Mouse (Mus musculus) liver, embryonic 14.5 days (tissue): Measurements from ENCODE around the gene Rad23a. TPM values are rescaled to one million over a fixed set of nuclear protein-coding genes. Genes with fewer than 3 reads are reported as not detected.

Experiments used
- ATAC-seq: fragments of 200-750 bp; cut with Nextera tagmentation; 2 replicates; pipeline ENCODE4 v1.8.0; 2017; ENCODE audit warnings: moderate number of reproducible peaks, mild to moderate bottlenecking, moderate library complexity; ENCODE audit not compliant: insufficient read depth
- DNase-seq, 3 experiments: peaks; one replicate each; pipeline ENCODE4 v3.0.0-alpha.2; 2012 to 2013; ENCODE audit warnings: low read depth in 3 of 3, low spot score in 3 of 3
- H3K27ac ChIP-seq: fragments of 300-500 bp; sonication (generic); 2 replicates; pipeline ENCODE4 v1.5.1; 2014; ENCODE audit warnings: moderate library complexity, mild to moderate bottlenecking, control low read depth, inconsistent platforms
- H3K27me3 ChIP-seq: fragments of 300-500 bp; sonication (generic); 2 replicates; pipeline ENCODE4 v1.6.1; 2014; ENCODE audit warnings: mild to moderate bottlenecking, low read length, moderate library complexity; ENCODE audit not compliant: control insufficient read depth, insufficient read depth
- H3K36me3 ChIP-seq: fragments of 300-500 bp; sonication (generic); replicated peaks from 2 replicates; pipeline ENCODE4 v1.6.1; 2014; ENCODE audit warnings: low read depth; ENCODE audit not compliant: control insufficient read depth, insufficient read depth
- H3K4me1 ChIP-seq, 2 experiments: fragments of 200-500 bp in 1 of 2; fragments of 300-500 bp in 1 of 2; sonication (generic) in 1 of 2; replicated peaks; 2 replicates each; pipeline ENCODE4 v1.6.1; 2012 to 2014; ENCODE audit warnings: antibody characterized with exemption in 1 of 2, inconsistent platforms in 1 of 2, low read length in 1 of 2; ENCODE audit not compliant: control insufficient read depth in 2 of 2, insufficient read depth in 2 of 2
- H3K4me2 ChIP-seq: fragments of 300-500 bp; sonication (generic); 2 replicates; pipeline ENCODE4 v1.6.1; 2014; ENCODE audit warnings: low read depth, mild to moderate bottlenecking, control low read depth, moderate library complexity
- H3K4me3 ChIP-seq, 2 experiments: fragments of 200-500 bp in 1 of 2; fragments of 300-500 bp in 1 of 2; sonication (generic) in 1 of 2; 2 replicates each; pipeline ENCODE4 v1.5.1; 2012 to 2014; ENCODE audit warnings: low read depth in 2 of 2, low read length in 2 of 2, mild to moderate bottlenecking in 2 of 2, control low read depth in 1 of 2, inconsistent platforms in 1 of 2, moderate library complexity in 1 of 2; ENCODE audit not compliant: insufficient read depth in 1 of 2
- H3K9ac ChIP-seq: fragments of 300-500 bp; sonication (generic); replicated peaks from 2 replicates; pipeline ENCODE4 v1.6.1; 2014; ENCODE audit warnings: mild to moderate bottlenecking, control low read depth, moderate library complexity
- H3K9me3 ChIP-seq: fragments of 300-500 bp; sonication (generic); 2 replicates; pipeline ENCODE4 v1.6.1; 2016; ENCODE audit warnings: low read length, mixed read lengths; ENCODE audit not compliant: control insufficient read depth
- CTCF ChIP-seq: IDR thresholded peaks from 2 replicates; pipeline ENCODE4 v1.5.1; 2016; ENCODE audit warnings: antibody characterized with exemption, low read depth, control low read depth
- EP300 ChIP-seq: IDR thresholded peaks from 2 replicates; pipeline ENCODE4 v1.6.1; 2016; ENCODE audit warnings: antibody characterized with exemption, low read depth
- WGBS: fragments of 180-500 bp; shearing (Covaris S2); extraction: QIAGEN DNeasy Blood & Tissue Kit; methylation state at CpG from one replicate; pipeline ENCODE4 v1.1.7; 2014; ENCODE audit not compliant: insufficient replicate concordance; 5-methylcytosine and 5-hydroxymethylcytosine counted together
- polyA plus RNA-seq, 2 experiments: library from polyadenylated mRNA; depleted of rRNA in 1 of 2; stranded (reverse) in 1 of 2; unstranded in 1 of 2; fragments of >200 nt; fragmentation: Nextera tagmentation in 1 of 2; extraction: Ambion mirVana in 1 of 2; gene quantifications; 2 replicates each; pipeline versions ENCODE4 v1.2.1 to v1.2.3; 2012 to 2014

Gene Rad23a
- polyA plus RNA-seq, 2 experiments, result 139 to 258 TPM

GRCm38 (mm10) chr8:84793134-84793533, 47.3 kb downstream of the Rad23a start:
- H3K4me2 ChIP-seq, result no peak overlapping the region
- DNase-seq, result no peak
- H3K27ac ChIP-seq, result no peak overlapping the region
- TF ChIP-seq CTCF (no peak), EP300 (no peak)
- ATAC-seq, result no peak
- H3K4me3 ChIP-seq, result no peak overlapping the region
- no peaks in the 10 kb centered on the region for H3K36me3 ChIP-seq
- H3K4me1 ChIP-seq, result no peaks in the 10 kb centered on the region
- H3K9me3 ChIP-seq, result no peaks in the 10 kb centered on the region
- no peak overlapping the region for H3K9ac ChIP-seq
- peaks cover 32% of the 10 kb centered on the region for H3K27me3 ChIP-seq
- WGBS, result 68% methylated on average over 9 of the region's 9 CpGs

- ATAC-seq (no peak), DNase-seq (no peak)
- Histone ChIP-seq H3K9me3 (no peaks in the 10 kb centered on the region), H3K4me3 (no peak overlapping the region), H3K4me2 (no peak overlapping the region), H3K27ac (no peak overlapping the region), H3K36me3 (no peaks in the 10 kb centered on the region), H3K9ac (no peak overlapping the region), H3K27me3 (peaks cover 32% of the 10 kb centered on the region), H3K4me1 (no peaks in the 10 kb centered on the region)
- WGBS, result 66% methylated on average over 12 of the region's 12 CpGs
- TF ChIP-seq CTCF, result no peak
Measured at GRCm38 (mm10) chr8:84792429-84792947, 48.0 kb downstream of the Rad23a start.

- no peaks in the 10 kb centered on the region for H3K4me1 ChIP-seq
- no peak for ATAC-seq
- H3K27me3 ChIP-seq, result peaks cover 44% of the 10 kb centered on the region
- no peak overlapping the region for H3K27ac ChIP-seq
- no peaks in the 10 kb centered on the region for H3K9me3 ChIP-seq
- no peak overlapping the region for H3K4me2 ChIP-seq
- WGBS, result 60% methylated on average over 2 of the region's 2 CpGs
- H3K4me3 ChIP-seq, result no peak overlapping the region
- DNase-seq, result no peak
- no peaks in the 10 kb centered on the region for H3K36me3 ChIP-seq
- TF ChIP-seq EP300 (no peak), CTCF (no peak)
- no peak overlapping the region for H3K9ac ChIP-seq
Measured at GRCm38 (mm10) chr8:84790537-84790936, 49.9 kb downstream of the Rad23a start.

GRCm38 (mm10) chr8:84789855-84790486, 50.5 kb downstream of the Rad23a start:
- Histone ChIP-seq H3K36me3 (no peaks in the 10 kb centered on the region), H3K4me1 (no peaks in the 10 kb centered on the region), H3K9me3 (no peaks in the 10 kb centered on the region), H3K27me3 (peaks cover 49% of the 10 kb centered on the region), H3K4me3 (no peak overlapping the region), H3K4me2 (no peak overlapping the region), H3K27ac (no peak overlapping the region), H3K9ac (no peak overlapping the region)
- DNase-seq (no peak), ATAC-seq (no peak)
- TF ChIP-seq CTCF (no peak), EP300 (no peak)
- 67% methylated on average over 9 of the region's 9 CpGs for WGBS

GRCm38 (mm10) chr8:84789345-84789744, 51.1 kb downstream of the Rad23a start:
- H3K27me3 ChIP-seq, result peaks cover 56% of the 10 kb centered on the region
- no peak overlapping the region for H3K4me2 ChIP-seq
- WGBS, result 60% methylated on average over 5 of the region's 5 CpGs
- no peak for ATAC-seq
- no peak overlapping the region for H3K27ac ChIP-seq
- no peaks in the 10 kb centered on the region for H3K9me3 ChIP-seq
- H3K4me1 ChIP-seq, result no peaks in the 10 kb centered on the region
- TF ChIP-seq EP300 (no peak), CTCF (no peak)
- no peak overlapping the region for H3K9ac ChIP-seq
- H3K4me3 ChIP-seq, result no peak overlapping the region
- no peak for DNase-seq
- no peaks in the 10 kb centered on the region for H3K36me3 ChIP-seq
